Mouse (Mus musculus) A20 (cell line): ENCODE measurements at regions not wholly inside any gene's neighbourhood (a gene's known extent, or its start where the extent isn't known, plus 50 kb on each side); places are given as distances from the start of the nearest gene placed in this dataset.

Experiments
- DNase-seq: peaks from one replicate; pipeline ENCODE4 v3.0.0-alpha.2; 2011; ENCODE audit warnings: low read depth, low spot score

- no peak for DNase-seq
These were observed 173.0 kb downstream of the Rab11fip4 start for GRCm38 (mm10) chr11:79764026-79764425.

- no peak for DNase-seq
These were observed 171.6 kb downstream of the Rab11fip4 start for GRCm38 (mm10) chr11:79762654-79763053.

GRCm38 (mm10) chr11:79762027-79762426, 171.0 kb downstream of the Rab11fip4 start:
- no peak for DNase-seq

DNA sequence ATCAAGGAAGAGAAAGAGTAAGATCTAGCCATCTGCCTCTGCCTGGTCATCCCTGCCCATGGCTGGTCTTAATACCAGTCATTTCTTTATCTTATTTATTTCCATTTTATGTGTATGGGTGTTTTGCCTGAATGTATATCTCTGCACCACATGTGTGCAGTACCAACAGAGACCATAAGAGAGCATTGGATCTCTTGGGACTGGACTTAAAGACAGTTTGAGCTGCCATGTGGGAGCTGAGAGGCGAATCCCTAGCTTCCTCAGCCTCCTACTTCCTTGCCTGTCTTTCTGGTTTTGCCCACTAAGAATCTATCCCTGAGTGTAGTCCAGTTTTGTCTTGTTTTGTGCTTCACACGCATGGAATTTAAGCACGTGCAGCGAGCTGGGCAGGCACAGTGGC, 169.5 kb downstream of the Rab11fip4 start:
- DNase-seq, result peak; percentile 37

GRCm38 (mm10) chr11:79758281-79758680, 167.3 kb downstream of the Rab11fip4 start:
- DNase-seq, result no peak

DNA sequence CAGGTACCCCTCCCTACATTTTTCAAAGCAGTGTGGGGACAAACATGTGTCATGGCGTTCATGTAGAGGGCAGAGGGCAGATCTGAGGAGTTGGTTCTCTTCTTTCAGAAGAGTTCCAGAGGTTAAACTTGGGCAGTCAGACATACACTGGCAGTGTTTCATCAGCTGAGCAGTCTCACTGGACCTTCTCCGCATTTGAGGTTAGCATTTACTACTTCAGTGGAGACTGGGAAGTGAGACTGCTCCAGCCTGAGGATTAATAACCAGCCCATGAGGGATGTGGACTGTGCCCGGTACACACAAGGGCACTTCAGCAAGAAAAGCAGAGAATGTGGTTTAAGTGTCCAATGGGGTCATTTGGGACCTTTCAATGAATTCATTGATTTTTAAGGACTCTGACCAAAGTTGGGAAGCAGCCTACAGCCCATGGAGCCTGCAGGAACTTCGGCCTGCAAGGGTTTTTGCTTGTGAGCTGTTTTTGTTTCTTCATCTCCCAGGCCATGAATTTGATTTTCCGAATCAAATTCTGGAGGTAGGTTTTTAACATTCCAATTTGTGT, 166.6 kb downstream of the Rab11fip4 start:
- DNase-seq, result no peak

DNA sequence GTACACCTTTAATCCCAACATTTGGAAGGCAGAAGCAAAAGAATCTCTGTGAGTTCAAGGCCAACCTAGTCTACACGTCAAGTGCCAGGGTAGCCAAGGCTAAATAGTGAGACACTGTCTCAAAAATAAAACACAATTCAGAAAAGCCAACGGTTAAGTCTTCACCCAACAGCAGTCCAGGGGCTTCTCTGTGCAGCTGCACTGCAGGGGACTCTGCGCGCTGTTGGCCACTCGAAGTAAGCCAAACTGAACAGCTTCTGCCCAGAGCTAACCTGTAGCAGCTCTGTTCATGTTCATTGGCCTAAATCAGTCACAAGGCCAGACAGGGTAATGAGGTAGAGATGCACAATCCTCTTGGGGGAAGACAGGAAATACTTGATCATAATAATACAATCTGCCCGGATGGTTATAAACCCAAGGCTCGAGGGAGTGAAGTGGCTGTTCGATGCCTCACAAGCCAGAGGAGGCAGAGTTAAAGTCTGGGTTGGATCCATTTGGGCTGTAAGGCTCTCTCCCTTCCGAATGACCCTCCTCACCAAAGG, 165.4 kb downstream of the Rab11fip4 start:
- DNase-seq, result no peak

- no peak for DNase-seq
These were observed 162.5 kb downstream of the Rab11fip4 start for GRCm38 (mm10) chr11:79753491-79753890.

DNA sequence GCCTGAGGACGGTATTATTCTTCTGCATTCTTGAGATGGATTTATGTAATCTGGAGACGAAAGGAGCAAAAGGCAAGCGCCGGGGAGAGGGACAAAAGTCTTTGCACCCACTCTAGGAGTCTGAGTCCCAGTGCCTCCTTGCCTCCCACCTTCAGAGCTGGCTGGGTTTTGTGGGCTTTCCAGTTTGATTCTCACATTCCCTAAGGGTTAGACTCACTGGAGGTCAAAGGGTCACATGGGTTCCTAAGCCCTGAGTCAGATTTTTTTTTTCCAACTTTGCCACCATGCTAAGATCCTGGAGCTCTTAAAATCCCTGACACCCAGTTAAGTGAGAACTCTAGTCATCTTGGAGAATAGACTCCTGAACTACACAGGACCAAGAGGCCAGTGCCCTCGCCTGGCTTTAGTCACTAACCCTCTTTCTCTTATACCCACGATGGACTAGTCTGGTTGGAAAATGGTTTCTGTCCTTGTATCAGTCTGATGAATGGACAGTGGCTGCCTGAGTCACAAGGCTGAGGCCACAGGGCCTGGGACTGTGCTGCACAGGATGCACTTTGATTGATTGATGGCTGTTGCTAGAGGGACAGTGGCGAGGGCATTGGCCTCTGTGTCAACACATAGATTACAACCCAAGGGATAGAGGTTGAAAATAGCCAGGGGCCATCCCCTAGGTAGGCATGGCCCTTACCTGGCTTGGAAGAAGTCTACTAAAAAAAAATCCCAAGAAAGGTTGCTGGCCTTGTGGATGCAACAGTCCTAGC, 161.9 kb downstream of the Rab11fip4 start:
- no peak for DNase-seq

DNA sequence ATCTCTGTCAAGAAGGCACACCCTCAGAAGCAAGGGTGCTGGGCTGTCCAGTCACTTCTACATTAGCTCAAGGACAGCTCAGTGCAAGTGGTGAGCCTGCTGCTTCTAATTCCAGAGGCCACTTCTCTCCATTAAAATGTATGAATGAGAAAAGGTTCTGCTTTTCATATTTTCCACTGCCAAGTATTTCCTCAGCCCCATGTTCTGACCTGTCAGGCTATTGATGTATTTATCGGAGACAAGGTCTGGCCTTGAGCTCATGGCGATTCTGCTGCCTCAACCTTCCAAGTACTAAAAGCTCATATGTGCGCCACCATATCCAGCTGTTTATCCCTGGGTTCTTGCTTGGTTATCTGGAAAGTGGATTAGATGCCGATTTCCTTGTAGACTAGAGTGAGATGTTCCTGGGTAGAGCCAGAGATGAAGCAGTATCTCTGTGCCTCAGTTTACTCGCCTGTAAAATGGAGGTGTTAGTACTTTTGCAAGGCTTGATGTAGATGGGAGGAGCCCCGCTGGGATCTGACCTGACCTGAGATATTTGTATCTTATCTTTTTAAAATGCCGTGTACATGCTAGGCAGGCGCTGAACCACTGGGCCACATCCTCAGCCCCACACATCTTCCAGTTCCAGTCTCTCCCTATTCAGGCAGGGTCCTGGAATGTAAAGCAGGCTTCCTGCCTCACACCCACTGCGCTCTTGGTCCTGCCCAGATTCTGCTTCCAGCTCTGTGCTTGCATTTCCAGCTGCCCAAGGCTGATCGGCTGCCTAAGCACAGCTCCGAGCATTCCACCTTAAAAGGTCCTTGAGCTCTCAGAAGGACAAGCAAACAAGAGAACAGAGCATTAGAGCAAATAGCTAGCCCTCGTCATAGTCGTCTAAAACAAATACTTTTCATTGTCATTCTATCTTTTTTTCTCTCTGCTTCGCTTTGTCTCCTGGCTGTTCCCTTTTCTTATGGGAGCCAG, 161.0 kb downstream of the Rab11fip4 start:
- no peak for DNase-seq

- DNase-seq, result no peak
These were observed 159.9 kb downstream of the Rab11fip4 start for GRCm38 (mm10) chr11:79750943-79751342.

DNA sequence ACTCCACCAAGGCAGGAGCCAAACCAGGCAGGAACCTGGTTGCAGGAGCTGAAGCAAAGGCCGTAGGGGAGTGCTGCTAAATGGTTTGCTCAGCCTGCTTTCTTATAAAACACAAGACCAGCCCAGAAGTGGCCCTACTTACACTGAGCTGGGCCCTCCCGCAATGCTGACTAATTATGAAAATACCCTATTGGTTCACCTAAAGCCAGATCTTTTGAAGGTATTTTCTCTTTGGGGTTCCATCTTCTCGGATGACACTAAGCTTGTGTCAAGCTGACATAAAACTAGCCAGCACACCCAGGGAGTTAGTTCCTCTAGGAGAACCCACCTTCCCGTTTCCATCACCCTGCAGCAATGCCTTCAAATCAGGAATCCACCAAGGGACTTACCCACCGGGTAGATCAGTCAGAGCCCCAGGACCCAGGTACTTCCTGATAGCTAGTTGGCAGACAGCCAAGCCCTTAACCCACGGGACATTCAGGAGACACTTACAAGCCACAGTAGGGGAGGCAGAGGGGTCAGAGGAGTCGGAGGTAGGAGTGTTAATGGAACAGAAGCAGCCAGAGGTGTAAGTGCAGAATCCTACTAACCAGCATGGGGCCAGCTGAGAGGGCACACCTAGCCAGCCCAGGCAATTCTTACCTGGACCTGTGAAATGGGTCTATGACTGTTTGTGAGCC, 158.9 kb downstream of the Rab11fip4 start:
- DNase-seq, result no peak

- DNase-seq, result no peak
These were observed 158.1 kb downstream of the Rab11fip4 start for GRCm38 (mm10) chr11:79749141-79749540.

- DNase-seq, result no peak
These were observed 157.7 kb downstream of the Rab11fip4 start for GRCm38 (mm10) chr11:79748606-79749125.

GRCm38 (mm10) chr11:79747801-79748200, 156.8 kb downstream of the Rab11fip4 start:
- DNase-seq, result no peak
